Mouse (Mus musculus) thymus, adult 2 months (tissue): ENCODE data around the gene Il1rapl1. TPM values are rescaled to one million over a fixed set of nuclear protein-coding genes. Genes with fewer than 3 reads are reported as not detected.

ENCODE experiments used
- DNase-seq: peaks from one replicate; pipeline ENCODE4 v3.0.0; 2021
- H3K27ac ChIP-seq: fragments of 200-500 bp; 2 replicates; pipeline ENCODE4 v1.5.1; 2012; ENCODE audit warnings: low read length, control low read depth; ENCODE audit not compliant: control insufficient read depth, insufficient read depth
- H3K27me3 ChIP-seq: fragments of 200-500 bp; 2 replicates; pipeline ENCODE4 v1.6.1; 2012; ENCODE audit warnings: mild to moderate bottlenecking, low read length, moderate library complexity, mixed read lengths; ENCODE audit not compliant: control insufficient read depth, insufficient read depth
- H3K36me3 ChIP-seq: fragments of 200-500 bp; 2 replicates; pipeline ENCODE4 v1.6.1; 2012; ENCODE audit warnings: mild to moderate bottlenecking, low read length, moderate library complexity; ENCODE audit not compliant: control insufficient read depth, insufficient read depth
- H3K4me1 ChIP-seq: fragments of 200-500 bp; replicated peaks from 2 replicates; pipeline ENCODE4 v1.6.1; 2012; ENCODE audit warnings: low read length; ENCODE audit not compliant: control insufficient read depth, insufficient read depth
- H3K4me3 ChIP-seq: fragments of 200-500 bp; 2 replicates; pipeline ENCODE4 v1.5.1; 2012; ENCODE audit warnings: mild to moderate bottlenecking, low read length, control low read depth, moderate library complexity; ENCODE audit not compliant: control insufficient read depth, insufficient read depth
- CTCF ChIP-seq: fragments of 200-500 bp; IDR thresholded peaks from 2 replicates; pipeline ENCODE4 v1.5.1; 2012; ENCODE audit warnings: mild to moderate bottlenecking, control low read depth, low read length, moderate library complexity, borderline replicate concordance; ENCODE audit not compliant: control insufficient read depth, poor library complexity, insufficient read depth; ENCODE audit errors: extremely low read depth
- POLR2A ChIP-seq: fragments of 200-500 bp; IDR thresholded peaks from 2 replicates; pipeline ENCODE4 v1.6.1; 2012; ENCODE audit warnings: mild to moderate bottlenecking, low read length, control low read depth, moderate library complexity; ENCODE audit not compliant: control insufficient read depth, poor library complexity, insufficient read depth; ENCODE audit errors: extremely low read depth
- WGBS: fragments of 180-500 bp; shearing (Covaris S2); methylation state at CpG from one replicate; pipeline ENCODE4 v1.1.7; 2018; 5-methylcytosine and 5-hydroxymethylcytosine counted together
- polyA plus RNA-seq: library from polyadenylated mRNA; depleted of rRNA; stranded (reverse); fragments of >200 nt; gene quantifications from 2 replicates; pipeline ENCODE4 v1.2.3, GENCODE M21; 2012

Gene Il1rapl1
- polyA plus RNA-seq, 1 experiment = not detected

DNA sequence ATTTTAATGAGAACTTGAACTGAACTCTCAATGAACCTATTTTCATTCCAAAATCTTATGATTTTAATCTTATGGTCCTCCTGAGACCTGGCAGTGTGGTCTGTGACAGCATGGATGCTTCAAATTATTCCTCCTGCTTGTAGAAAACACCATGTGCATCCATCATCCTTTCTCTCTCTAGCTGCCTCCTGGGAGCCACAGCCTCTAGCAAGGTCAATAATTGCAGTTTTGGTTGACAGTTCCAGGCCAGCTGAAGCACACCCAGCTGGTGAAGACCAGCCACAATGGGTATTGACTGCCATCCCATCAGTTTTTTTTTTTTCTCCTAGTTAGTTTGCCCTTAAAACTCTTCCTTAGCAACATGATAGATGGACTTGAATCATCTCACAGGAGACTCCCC lies 890.2 kb downstream of the Il1rapl1 start:
- no peaks in the 10 kb centered on the region for H3K4me1 ChIP-seq
- H3K4me3 ChIP-seq = no peak overlapping the region
- H3K27me3 ChIP-seq = no peaks in the 10 kb centered on the region
- DNase-seq = no peak
- H3K36me3 ChIP-seq = no peaks in the 10 kb centered on the region
- TF ChIP-seq CTCF (no peak), POLR2A (no peak)
- no peak overlapping the region for H3K27ac ChIP-seq

DNA sequence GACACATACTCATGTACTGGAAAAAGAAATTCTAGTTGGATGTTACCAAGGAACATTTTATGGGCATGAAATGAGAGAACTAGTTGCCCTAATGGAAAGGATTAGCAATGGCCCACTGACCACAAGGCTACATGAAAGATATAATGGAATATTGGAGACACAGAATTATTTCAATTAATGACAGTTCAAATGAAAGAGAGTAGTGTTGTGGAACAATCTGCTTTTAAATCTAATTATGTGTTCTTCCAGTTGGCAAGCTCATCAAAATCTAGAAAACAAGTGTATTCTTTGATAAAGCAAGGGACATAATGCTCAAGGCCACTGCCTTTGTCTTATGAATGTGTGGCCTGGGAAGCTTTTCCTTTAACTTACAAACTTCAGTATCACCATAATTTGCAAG lies 1113.1 kb downstream of the Il1rapl1 start:
- Histone ChIP-seq H3K4me3 (no peak overlapping the region), H3K27me3 (no peaks in the 10 kb centered on the region), H3K4me1 (no peaks in the 10 kb centered on the region), H3K36me3 (no peaks in the 10 kb centered on the region), H3K27ac (no peak overlapping the region)
- DNase-seq = no peak
- no peak for TF ChIP-seq CTCF
- no peak for TF ChIP-seq POLR2A

DNA sequence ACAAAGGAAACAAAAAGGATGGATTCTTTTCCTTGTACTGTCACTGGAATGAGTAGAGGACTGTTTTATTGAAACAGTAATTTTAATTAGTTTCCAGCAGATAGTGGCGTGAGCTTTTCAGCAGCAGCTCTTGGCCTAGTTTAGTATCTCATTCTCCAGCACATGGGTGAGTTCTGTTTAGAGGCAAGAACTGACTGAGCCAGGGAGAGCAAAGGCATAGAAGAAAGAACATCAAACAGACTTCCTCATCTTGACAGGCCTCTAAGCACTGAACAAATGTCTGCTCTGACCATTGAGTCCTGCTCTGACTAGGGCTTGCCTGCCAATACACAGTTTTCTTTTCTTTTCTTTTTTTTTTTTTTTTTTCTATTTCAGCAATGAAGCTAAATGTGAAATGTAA lies 1160.3 kb downstream of the Il1rapl1 start:
- 95% methylated on average over 1 of the region's 1 CpGs for WGBS
- no peak for DNase-seq
- H3K27me3 ChIP-seq = no peaks in the 10 kb centered on the region
- no peak overlapping the region for H3K27ac ChIP-seq
- no peak overlapping the region for H3K4me3 ChIP-seq
- no peaks in the 10 kb centered on the region for H3K36me3 ChIP-seq
- H3K4me1 ChIP-seq = no peaks in the 10 kb centered on the region
- TF ChIP-seq CTCF = no peak
- no peak for TF ChIP-seq POLR2A

DNA sequence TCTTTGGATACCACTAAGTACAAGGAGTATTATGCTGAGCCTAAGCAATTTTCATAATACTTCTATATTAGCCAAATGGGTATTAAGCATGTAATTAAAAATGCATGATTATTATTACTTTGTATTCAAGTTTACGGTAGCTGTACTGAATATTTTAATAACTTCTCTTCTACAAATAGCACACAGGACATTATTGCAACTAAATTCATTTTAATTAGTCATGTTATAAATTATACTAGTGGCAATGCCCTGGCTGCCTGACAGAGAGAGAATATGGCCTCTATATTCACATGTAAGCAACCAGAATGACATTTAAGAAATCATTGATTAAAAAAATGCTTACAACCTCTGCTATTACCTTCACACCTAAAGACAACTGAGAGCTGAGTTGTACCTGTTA lies 1160.8 kb downstream of the Il1rapl1 start:
- no peak for DNase-seq
- H3K4me3 ChIP-seq = no peak overlapping the region
- H3K27ac ChIP-seq = no peak overlapping the region
- TF ChIP-seq POLR2A (no peak), CTCF (no peak)
- H3K27me3 ChIP-seq = no peaks in the 10 kb centered on the region
- H3K4me1 ChIP-seq = no peaks in the 10 kb centered on the region
- WGBS = 96% methylated on average over 1 of the region's 1 CpGs
- H3K36me3 ChIP-seq = no peaks in the 10 kb centered on the region

DNA sequence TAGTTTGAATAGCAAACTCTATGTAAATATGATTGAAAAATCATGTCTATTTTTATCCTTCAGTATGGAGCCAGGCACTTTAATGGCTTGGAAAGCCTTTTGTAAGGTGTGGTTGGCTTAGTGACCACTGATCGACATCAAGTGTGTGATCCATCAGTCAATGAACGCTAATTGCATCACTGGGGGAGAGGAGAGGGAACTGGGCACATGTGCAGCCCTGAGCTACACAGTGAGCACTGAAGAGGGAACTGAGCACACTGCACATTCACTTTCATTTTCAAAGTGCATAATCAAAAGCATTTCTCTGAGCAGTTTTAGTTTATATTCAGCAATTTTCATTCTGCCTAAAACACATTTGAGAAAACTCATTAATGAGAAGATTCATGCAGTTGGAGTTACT lies 1164.5 kb downstream of the Il1rapl1 start:
- TF ChIP-seq CTCF = no peak
- no peak for TF ChIP-seq POLR2A
- Histone ChIP-seq H3K4me1 (no peaks in the 10 kb centered on the region), H3K27ac (no peak overlapping the region), H3K4me3 (no peak overlapping the region), H3K36me3 (no peaks in the 10 kb centered on the region), H3K27me3 (no peaks in the 10 kb centered on the region)
- DNase-seq = no peak
- 3% methylated on average over 2 of the region's 2 CpGs for WGBS

DNA sequence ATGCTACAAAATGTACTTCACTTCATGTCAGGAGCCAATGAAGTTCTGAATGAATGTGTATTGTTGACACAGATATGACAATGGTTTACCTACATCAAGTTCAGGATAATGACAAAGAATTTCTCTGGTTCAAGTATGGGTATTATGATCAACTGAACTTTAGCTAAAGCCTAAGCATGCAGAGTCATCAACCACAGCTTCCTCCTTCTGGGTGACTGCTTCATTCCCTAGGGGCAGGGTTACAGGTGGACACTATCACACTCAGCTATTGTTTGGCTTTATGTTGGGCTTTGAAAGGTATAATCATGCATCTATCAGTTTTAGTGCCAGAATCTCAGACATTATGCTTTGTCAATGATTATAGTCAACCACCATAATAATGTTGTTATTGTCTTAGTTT lies 1166.3 kb downstream of the Il1rapl1 start:
- no peak for TF ChIP-seq POLR2A
- no peak for TF ChIP-seq CTCF

DNA sequence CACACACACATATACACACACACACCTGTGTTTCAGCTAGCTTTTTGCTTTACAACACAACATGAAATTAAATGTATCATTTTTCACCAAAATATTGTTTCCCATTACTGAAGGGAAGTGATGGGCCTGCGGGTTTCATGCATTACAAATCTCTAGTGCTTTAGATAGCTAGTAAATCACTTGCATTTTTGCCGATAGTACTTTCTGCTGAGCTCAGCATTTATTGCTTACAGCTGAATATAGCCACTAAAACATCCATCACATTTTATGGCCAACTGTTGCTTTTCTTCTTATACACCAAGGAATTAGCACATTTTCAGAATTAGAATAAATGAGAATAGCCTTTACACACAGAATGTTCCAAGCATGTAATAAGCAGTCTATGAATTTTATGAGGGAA lies 1260.6 kb downstream of the Il1rapl1 start:
- no peaks in the 10 kb centered on the region for H3K27me3 ChIP-seq
- no peaks in the 10 kb centered on the region for H3K36me3 ChIP-seq
- no peak overlapping the region for H3K4me3 ChIP-seq
- H3K27ac ChIP-seq = no peak overlapping the region
- 90% methylated on average over 2 of the region's 2 CpGs for WGBS
- TF ChIP-seq CTCF (no peak), POLR2A (no peak)
- DNase-seq = no peak
- H3K4me1 ChIP-seq = no peaks in the 10 kb centered on the region

More for the DNA sequence above, 1166.3 kb downstream of the Il1rapl1 start:
- H3K27me3 ChIP-seq = no peaks in the 10 kb centered on the region
- H3K4me1 ChIP-seq = no peaks in the 10 kb centered on the region
- DNase-seq = no peak
- no peak overlapping the region for H3K4me3 ChIP-seq
- no peak overlapping the region for H3K27ac ChIP-seq
- no peaks in the 10 kb centered on the region for H3K36me3 ChIP-seq

DNA sequence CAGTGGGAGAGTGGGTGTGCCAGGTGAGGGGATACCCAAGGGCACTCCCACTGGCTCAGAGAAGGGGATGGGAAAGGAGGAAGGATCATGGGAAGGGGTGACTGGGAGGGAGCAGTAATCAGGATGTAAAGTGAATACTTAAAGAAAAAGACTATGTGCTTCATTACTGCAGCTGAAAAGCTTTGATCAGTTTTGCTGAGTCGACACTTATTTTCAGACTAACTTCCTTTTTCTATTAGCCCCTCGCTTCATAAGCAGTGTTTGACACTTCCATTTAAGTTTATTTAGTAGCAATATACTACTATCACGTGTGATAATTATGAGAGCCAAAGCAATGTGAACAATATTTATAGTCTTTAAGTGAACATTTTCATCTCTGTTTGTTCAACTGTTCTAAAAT lies 1307.2 kb downstream of the Il1rapl1 start:
- no peaks in the 10 kb centered on the region for H3K27me3 ChIP-seq
- WGBS = 77% methylated on average over 3 of the region's 3 CpGs
- DNase-seq = no peak
- no peak overlapping the region for H3K4me3 ChIP-seq
- H3K4me1 ChIP-seq = no peaks in the 10 kb centered on the region
- no peak for TF ChIP-seq POLR2A
- TF ChIP-seq CTCF = no peak
- H3K27ac ChIP-seq = no peak overlapping the region
- H3K36me3 ChIP-seq = no peaks in the 10 kb centered on the region
